Mouse (Mus musculus): ENCODE measurements at regions not wholly inside any gene's neighbourhood (a gene's known extent, or its start where the extent isn't known, plus 50 kb on each side); places are given as distances from the start of the nearest gene placed in this dataset.
"Not testable (repeated sequence)": the region's sequence is repeated elsewhere in the genome, so short reads cannot be mapped to it uniquely, and the experiment has no call there.

DNA sequence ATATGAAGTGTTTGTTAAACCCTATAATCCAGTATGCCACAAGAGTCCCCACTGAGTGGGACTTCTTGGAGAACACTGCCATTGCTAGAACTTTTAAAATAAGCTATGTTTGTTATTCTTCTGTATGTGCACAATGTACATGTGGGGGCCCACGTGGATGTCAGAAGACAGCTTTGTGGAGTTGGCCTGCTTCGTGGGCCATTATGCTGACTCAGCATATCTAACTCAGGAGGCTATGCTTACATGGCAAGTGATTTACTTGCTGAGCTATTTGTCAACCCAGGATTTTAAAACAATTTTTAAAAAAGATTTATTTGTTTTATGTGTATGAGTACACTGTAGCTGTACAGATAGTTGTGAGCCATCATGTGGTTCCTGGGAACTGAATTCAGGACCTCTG is 207.6 kb upstream of the Steap1 start:
- no peak for DNase-seq (ENCODE audit: low spot score in 2 of 2)

DNA sequence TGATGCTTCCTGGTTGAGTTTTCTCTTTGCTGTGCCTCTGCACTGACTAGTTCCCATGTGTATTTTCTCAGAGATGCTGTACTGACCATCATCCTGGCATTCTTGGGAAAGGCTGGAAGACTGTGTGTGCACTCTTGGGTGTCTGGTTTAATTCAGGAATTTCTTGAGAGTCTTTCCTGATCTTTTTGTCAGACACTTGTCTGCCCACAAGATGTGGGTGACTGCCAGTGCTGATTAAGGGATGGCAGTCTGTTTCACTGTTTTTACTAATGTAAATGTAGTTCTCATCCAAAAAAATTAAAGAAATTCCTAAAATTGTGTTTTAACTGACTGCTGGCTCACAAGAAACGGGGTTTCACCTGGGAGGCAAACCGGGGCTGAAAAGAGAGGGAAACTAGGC is 206.7 kb upstream of the Steap1 start:
- peak in 1 of 2 experiments; percentile 2 for DNase-seq (ENCODE audit: low spot score in 2 of 2)

DNA sequence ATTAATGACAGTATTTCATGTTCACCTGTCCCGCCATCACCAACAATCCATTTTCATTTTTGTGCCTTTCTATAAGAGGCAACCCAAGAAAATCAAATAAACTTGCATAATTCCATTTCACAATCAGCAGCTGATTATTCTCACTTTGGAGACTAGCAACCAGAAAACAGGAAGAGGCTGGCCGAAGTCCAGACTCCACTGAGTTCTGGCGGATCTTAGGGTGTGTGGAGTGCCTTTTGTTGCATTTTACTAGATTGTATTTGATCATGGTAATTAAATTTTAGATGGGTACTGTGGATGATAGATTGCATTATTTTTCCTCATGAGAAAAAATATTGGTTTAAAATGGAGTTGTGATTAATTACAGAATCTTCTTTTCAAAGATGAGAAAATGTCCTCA is 176.7 kb upstream of the Steap1 start:
- peak; percentile 3 to 50 for DNase-seq (ENCODE audit: low spot score in 2 of 2)

DNA sequence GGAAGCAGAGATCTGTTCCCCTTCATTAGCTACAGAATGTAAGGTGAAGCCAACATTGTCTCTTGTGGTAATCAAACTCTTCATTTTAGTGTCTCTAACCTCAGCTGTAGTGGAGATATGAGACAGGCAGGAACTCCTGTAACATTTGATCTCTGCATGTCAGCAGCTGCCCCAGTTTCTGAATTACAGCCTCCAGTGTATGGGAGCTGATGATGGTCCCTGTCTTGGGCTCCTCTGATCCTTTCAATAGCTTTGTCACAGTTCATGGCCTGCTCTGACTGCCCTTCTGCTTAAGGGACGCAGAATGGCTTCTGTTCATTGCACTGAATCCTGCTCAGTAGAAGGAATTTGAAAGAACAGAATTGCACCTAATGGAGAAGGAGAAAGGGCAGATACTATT is 167.3 kb upstream of the Steap1 start:
- no peak for DNase-seq (ENCODE audit: low spot score in 2 of 2)

DNA sequence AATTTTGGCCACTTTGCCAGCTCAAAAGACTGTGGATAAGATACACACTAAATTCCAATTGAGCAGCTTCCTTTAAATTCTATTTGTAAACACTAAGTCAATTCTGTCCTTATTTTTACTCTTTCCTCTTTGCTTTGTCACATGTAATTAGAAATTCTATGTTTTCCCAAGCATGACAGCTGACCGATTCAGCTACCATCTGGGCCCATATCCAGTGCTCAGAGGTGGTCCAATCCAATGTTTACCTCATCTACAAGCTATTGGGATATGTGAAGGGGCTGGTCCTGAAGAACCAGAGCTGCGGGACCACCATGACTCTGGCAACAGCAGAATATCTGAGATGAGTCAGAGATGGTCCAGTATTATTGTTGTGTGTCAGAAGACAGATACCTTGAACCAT is 140.2 kb upstream of the Steap1 start:
- no peak for DNase-seq (ENCODE audit: low spot score in 2 of 2)

DNA sequence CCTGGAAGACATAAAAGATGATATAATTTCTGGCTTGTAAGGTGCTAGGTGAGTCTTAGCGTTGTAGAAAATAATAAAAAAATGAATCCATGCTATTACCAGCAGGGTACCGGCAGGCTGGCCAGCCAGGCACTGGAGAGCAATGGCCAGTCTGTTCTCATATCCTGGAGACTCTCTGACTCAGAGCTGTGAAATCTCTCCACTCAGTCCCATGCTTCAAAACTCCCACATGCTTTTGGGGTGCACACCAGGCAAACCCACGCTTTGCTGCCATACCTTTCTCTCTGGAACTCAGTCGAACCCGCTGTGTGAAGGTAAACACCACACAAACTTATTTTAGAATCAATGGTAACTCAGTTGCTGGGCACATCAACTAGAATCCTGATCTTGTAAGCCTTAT is 124.3 kb upstream of the Steap1 start:
- DNase-seq (ENCODE audit: low spot score in 2 of 2), result no peak

DNA sequence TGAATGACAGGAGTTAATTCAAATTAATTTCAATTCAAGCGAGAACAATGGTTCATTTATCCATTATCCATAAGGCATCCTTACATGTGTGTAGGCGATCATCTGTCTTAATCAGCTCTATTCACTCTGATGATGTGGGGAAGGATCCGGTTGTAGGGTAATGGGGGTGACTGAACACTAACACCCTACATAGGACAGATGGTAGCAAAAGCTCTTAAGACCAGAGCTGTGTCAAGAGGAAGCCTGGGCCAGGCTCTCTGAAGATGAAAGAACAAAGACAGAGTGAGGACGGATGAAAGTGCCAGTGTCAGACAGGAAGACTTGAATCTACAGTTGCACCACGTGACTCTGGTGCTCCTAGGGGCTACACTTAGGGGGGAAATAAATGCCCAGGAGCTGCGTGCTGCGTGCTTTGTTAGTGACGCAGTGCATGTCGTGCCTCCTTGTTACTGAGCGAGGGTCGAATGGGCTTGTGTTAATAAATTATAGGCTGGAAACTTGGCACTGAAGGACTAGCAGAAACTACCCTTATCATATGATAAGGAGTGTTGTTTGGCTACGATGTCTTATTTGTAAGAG is 107.1 kb upstream of the Steap1 start:
- no peak for DNase-seq (ENCODE audit: low spot score in 2 of 2)

DNA sequence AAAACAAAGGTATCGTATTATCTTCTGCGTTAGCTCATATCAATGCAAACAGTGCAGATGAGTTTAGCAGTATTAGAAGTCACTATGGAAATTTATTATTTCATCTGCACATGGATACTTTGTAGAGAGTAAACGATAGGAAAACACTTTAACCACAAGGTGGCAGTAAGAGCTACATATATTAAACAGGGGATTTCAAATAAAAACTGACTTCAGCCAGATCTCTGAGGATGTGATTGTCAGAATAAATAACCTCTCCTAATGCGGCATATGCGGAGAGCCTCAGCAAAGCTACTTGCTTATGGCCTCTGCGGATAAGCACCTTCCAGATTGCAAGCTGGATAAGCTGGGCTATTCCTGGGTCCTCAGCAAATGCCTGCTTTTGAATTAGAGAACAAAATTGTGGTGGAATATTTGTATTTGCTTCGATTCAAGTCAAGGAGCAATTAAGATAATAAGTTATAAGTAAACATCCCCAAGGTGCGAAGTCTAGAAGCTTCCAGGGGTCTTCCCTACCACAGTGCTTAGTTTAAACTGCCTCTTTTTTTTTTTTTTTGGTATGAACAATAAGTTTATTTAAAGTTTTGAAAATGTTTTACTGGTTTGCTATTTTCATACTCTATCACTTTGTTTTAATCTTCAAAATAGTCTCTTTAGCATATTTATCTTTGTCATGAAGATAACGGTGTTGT is 96.8 kb upstream of the Steap1 start:
- DNase-seq (ENCODE audit: low spot score in 2 of 2), result peak in 1 of 2 experiments; percentile 64

DNA sequence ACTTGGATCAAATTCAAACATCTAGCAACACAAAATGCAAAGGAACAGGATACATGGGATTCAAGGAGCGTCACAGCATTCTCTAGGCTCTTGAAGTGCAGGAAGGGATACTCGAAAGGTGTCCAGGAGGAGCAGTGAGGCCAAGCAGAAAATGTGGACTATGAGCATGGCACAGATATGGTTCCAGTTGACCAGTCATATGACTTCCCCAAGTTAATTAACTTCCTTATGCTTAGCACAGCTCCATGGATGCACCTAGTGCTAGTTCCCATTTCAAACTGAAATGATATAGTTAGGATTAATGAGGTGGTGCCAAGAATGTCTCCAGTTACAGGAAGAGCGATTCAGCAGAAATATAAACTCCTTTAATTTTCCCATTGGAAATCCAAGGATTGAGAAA is 95.2 kb upstream of the Steap1 start:
- no peak for DNase-seq (ENCODE audit: low spot score in 2 of 2)

DNA sequence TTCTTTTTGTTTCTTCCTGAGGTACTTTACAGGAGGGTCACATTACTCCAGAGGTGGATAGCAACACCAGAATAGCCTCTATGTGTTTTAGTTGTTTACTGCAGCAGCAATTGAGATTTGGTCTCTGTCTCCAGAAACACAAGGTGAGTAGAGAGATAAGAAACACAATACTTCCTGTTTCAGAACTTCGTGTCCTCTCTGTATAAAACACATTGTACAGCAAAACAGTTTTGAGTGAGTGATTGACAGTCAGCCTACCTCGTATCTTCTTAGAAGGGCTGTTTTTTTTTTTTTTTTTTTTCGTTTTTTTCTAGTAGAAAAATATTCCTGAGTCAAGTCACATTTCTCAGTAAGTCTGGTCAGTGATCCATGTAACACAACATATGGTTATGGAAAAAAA is 89.6 kb upstream of the Steap1 start:
- no peak for DNase-seq (ENCODE audit: low spot score in 2 of 2)

DNA sequence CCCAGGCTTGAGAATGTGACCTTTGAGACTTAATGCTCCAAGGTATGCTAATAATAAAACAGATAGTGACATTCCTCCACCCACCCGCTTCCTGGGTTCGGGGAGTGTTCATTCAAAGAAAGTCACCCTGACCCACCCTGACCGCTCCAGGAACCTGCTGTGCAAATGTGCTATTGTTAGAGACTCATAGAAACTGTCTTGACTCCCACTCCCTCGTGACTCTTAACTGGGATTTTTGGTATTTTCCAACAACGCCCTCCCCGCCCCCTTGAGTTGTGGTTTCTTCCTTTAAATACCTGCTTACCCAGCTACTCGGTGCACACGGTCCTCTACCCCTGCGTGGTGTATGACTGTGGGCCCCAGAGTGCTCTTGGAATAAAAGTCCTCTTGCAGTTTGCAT is 73.5 kb upstream of the Steap1 start:
- DNase-seq (ENCODE audit: low spot score in 2 of 2), result not testable (repeated sequence)
